Mouse (Mus musculus): ENCODE results near the gene Gkap1. TPM values are rescaled to one million over a fixed set of nuclear protein-coding genes. Genes with fewer than 3 reads are reported as not detected.

Gene Gkap1
- polyA plus RNA-seq, 1 experiment from 2014 or later, result 22.5 TPM

DNA sequence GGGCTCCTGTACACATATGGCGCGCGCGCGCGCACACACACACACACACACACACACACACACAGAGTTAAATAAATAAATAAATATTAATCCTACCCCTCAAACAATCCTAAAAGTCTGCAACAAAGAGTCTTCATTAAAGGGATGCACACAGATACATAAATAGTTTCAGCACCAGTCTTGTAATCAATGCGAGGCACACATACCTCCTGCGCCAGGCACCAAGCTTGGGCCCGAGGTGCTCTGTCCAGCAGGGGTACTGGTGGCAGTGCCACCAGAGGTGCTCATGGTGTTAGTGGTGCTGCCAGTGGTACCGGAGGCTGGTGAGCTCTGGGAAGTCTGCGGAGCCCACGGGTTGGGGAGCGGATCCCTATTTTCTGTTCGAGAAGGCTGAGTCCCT is 84.0 kb downstream of the Gkap1 start:
- DNase-seq (ENCODE audit: low spot score) (no peak), ATAC-seq (no peak)

DNA sequence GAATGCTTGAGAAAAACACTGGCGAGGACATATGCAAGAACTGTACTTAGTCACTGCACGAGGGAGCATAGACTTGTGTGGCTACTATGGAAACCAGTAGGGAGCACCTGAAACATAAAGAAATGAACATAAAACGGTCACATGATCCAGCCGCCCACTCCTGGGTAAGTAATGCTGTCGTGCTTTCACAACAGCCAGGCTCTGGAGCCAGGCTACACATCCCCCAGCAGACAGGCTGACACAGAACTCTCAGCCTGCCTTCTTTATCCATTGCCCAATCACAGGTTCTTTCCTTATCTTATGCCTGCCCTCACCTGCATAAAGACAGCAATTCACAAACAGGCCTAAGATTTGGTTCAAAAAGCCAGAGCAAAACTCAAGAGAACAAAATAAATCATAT is 86.0 kb downstream of the Gkap1 start:
- Histone ChIP-seq H3K9me3 (ENCODE audit: low read length) (no peaks in the 10 kb centered on the region), H3K4me1 (ENCODE audit: insufficient read depth, low read depth, low read length) (no peaks in the 10 kb centered on the region), H3K36me3 (ENCODE audit: insufficient read depth, low read length) (peaks cover 21% of the 10 kb centered on the region; the same call in 1 of the 2 replicates), H3K9ac (replicated peaks; ENCODE audit: low read depth) (no peak overlapping the region), H3K4me3 (ENCODE audit: low read depth, low read length) (no peak overlapping the region), H3K4me2 (replicated peaks; ENCODE audit: low read depth, low read length) (no peak overlapping the region), H3K27ac (ENCODE audit: low read length) (no peak overlapping the region), H3K27me3 (replicated peaks; ENCODE audit: insufficient read depth, low read length) (no peaks in the 10 kb centered on the region)
- peak; percentile 78 for ATAC-seq
- no peak for TF ChIP-seq CTCF (IDR thresholded peaks at IDR 0.05)
- TF ChIP-seq EP300 (IDR thresholded peaks at IDR 0.05), result no peak
- peak; percentile 31 for DNase-seq (ENCODE audit: low spot score)
- WGBS, result 63% methylated on average over 5 of the region's 5 CpGs

More for the DNA sequence above, 84.0 kb downstream of the Gkap1 start:
- Histone ChIP-seq H3K27ac (ENCODE audit: low read length) (no peak overlapping the region), H3K36me3 (ENCODE audit: insufficient read depth, low read length) (peaks cover 15% of the 10 kb centered on the region; the same call in 1 of the 2 replicates), H3K9ac (replicated peaks; ENCODE audit: low read depth) (no peak overlapping the region), H3K27me3 (replicated peaks; ENCODE audit: insufficient read depth, low read length) (no peaks in the 10 kb centered on the region), H3K4me2 (replicated peaks; ENCODE audit: low read depth, low read length) (no peak overlapping the region), H3K4me1 (ENCODE audit: insufficient read depth, low read depth, low read length) (no peaks in the 10 kb centered on the region), H3K9me3 (ENCODE audit: low read length) (no peaks in the 10 kb centered on the region), H3K4me3 (ENCODE audit: low read depth, low read length) (no peak overlapping the region)
- 97% methylated on average over 14 of the region's 14 CpGs for WGBS
- TF ChIP-seq EP300 (IDR thresholded peaks at IDR 0.05) (no peak), CTCF (IDR thresholded peaks at IDR 0.05) (no peak)

DNA sequence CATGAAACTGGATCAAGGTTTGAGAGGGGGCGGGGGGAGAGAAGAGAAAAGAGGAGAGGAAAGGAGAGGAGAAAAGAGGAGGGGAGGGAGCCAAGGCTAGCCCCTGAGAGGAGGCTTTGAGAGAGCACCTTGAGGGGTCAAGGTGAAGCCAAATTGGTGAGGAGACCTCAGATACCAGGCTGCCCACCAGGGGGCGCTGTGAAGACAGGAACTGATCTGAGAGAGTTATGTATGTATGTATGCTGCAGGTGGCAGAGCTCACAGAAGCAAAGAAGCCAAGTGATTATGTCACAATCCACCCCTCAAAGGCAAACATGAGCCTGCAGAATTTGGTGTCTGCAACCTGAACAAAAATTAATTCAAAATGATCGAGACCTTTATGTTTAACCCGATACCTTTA is 87.1 kb downstream of the Gkap1 start:
- Histone ChIP-seq H3K4me2 (replicated peaks; ENCODE audit: low read depth, low read length) (no peak overlapping the region), H3K4me3 (ENCODE audit: low read depth, low read length) (no peak overlapping the region), H3K9ac (replicated peaks; ENCODE audit: low read depth) (no peak overlapping the region), H3K27ac (ENCODE audit: low read length) (no peak overlapping the region), H3K27me3 (replicated peaks; ENCODE audit: insufficient read depth, low read length) (no peaks in the 10 kb centered on the region), H3K4me1 (ENCODE audit: insufficient read depth, low read depth, low read length) (no peaks in the 10 kb centered on the region), H3K9me3 (ENCODE audit: low read length) (no peaks in the 10 kb centered on the region), H3K36me3 (ENCODE audit: insufficient read depth, low read length) (peaks cover 21% of the 10 kb centered on the region; the same call in 1 of the 2 replicates)
- TF ChIP-seq EP300 (IDR thresholded peaks at IDR 0.05) (no peak), CTCF (IDR thresholded peaks at IDR 0.05) (peak; percentile 97)
- DNase-seq (ENCODE audit: low spot score) (peak; percentile 93), ATAC-seq (peak; percentile 77)
- WGBS, result 55% methylated on average over 4 of the region's 4 CpGs

DNA sequence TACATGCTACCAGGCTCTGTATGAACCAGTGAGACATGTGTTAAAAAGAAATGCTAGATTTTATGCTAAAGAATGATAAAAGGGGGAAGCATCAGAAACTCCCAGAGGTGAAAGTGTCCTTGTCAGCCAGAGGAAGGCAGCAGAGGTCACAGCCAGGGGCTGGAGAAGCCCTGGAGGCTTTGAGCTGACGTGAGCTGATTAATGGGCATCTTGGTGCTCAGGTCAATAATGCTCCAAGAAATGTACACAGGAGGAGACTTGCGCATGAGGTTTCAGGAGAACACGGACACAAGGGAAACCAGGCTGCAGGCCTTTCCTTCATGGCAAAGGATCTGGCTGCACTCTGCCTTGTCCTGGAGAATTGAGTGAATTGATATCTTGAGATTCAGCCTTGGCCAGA is 87.7 kb downstream of the Gkap1 start:
- no peak overlapping the region for H3K4me3 ChIP-seq (ENCODE audit: low read depth, low read length)
- DNase-seq (ENCODE audit: low spot score) (no peak), ATAC-seq (no peak)
- H3K27ac ChIP-seq (ENCODE audit: low read length), result no peak overlapping the region
- H3K36me3 ChIP-seq (ENCODE audit: insufficient read depth, low read length), result peaks cover 21% of the 10 kb centered on the region; the same call in 1 of the 2 replicates
- WGBS, result 94% methylated on average over 3 of the region's 3 CpGs
- no peak overlapping the region for H3K9ac ChIP-seq (replicated peaks; ENCODE audit: low read depth)
- no peaks in the 10 kb centered on the region for H3K4me1 ChIP-seq (ENCODE audit: insufficient read depth, low read depth, low read length)
- no peaks in the 10 kb centered on the region for H3K9me3 ChIP-seq (ENCODE audit: low read length)
- H3K27me3 ChIP-seq (replicated peaks; ENCODE audit: insufficient read depth, low read length), result no peaks in the 10 kb centered on the region
- H3K4me2 ChIP-seq (replicated peaks; ENCODE audit: low read depth, low read length), result no peak overlapping the region
- TF ChIP-seq CTCF (IDR thresholded peaks at IDR 0.05), result no peak
- no peak for TF ChIP-seq EP300 (IDR thresholded peaks at IDR 0.05)

DNA sequence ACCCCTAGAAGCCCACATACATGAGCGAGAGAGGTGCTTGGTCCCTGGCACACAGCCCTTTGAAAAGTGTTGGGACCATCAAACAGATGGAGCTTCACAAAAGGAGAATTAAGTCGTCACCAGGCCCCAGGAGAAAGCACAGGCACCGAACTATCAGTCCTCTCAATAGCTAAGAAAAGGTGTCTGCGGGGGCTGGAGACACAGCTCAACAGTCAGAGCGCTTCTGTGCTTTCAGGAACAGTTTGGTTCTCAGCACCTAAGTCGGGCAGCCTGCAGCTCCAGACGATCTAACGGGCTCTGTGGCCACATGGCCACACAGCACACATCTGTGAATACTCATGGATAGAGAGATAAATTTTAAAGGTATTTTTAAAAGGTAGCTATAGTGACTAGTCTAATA is 89.2 kb downstream of the Gkap1 start:
- no peak for ATAC-seq
- no peak for DNase-seq (ENCODE audit: low spot score)
- TF ChIP-seq EP300 (IDR thresholded peaks at IDR 0.05), result no peak
- TF ChIP-seq CTCF (IDR thresholded peaks at IDR 0.05), result no peak
- Histone ChIP-seq H3K27ac (ENCODE audit: low read length) (no peak overlapping the region), H3K9ac (replicated peaks; ENCODE audit: low read depth) (no peak overlapping the region), H3K27me3 (replicated peaks; ENCODE audit: insufficient read depth, low read length) (no peaks in the 10 kb centered on the region), H3K9me3 (ENCODE audit: low read length) (no peaks in the 10 kb centered on the region), H3K4me2 (replicated peaks; ENCODE audit: low read depth, low read length) (no peak overlapping the region), H3K4me3 (ENCODE audit: low read depth, low read length) (no peak overlapping the region), H3K4me1 (ENCODE audit: insufficient read depth, low read depth, low read length) (no peaks in the 10 kb centered on the region), H3K36me3 (ENCODE audit: insufficient read depth, low read length) (peaks cover 12% of the 10 kb centered on the region; the same call in 1 of the 2 replicates)
- WGBS, result 92% methylated on average over 8 of the region's 8 CpGs

DNA sequence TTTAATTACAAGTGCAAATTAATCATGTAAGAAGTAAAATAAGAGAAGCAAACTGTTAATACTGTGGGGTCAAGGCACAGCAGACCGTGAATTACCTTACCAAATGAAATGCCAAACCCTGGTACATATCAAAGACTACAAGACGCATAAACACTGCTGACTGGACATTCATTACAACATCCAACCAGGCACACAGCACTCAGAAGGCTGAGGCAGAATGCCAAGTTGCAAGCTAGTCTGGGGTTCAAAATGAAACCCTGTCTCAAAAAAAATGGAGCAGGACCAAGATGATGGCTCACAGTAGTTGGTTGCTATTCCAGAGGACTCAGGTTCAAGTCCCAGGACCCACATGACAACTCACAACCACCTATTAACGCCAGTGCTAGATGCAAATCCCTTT is 91.4 kb downstream of the Gkap1 start:
- DNase-seq (ENCODE audit: low spot score) (no peak), ATAC-seq (no peak)
- Histone ChIP-seq H3K27ac (ENCODE audit: low read length) (no peak overlapping the region), H3K9ac (replicated peaks; ENCODE audit: low read depth) (no peak overlapping the region), H3K4me2 (replicated peaks; ENCODE audit: low read depth, low read length) (no peak overlapping the region), H3K36me3 (ENCODE audit: insufficient read depth, low read length) (peaks cover 10% of the 10 kb centered on the region; the same call in 1 of the 2 replicates), H3K4me3 (ENCODE audit: low read depth, low read length) (no peak overlapping the region), H3K4me1 (ENCODE audit: insufficient read depth, low read depth, low read length) (no peaks in the 10 kb centered on the region), H3K27me3 (replicated peaks; ENCODE audit: insufficient read depth, low read length) (no peaks in the 10 kb centered on the region), H3K9me3 (ENCODE audit: low read length) (no peaks in the 10 kb centered on the region)
- WGBS, result 73% methylated on average over 3 of the region's 3 CpGs
- TF ChIP-seq EP300 (IDR thresholded peaks at IDR 0.05), result no peak
- no peak for TF ChIP-seq CTCF (IDR thresholded peaks at IDR 0.05)

Small RNA genes lying within 50 kb of the gene (microRNA-seq; reads per million reads assigned to microRNA genes)
- gene Mir6369, result not detected

Other genes starting within 250 kb of the Gkap1 start
- gene Klhl3, start 162.1 kb downstream of the Gkap1 start, polyA plus RNA-seq (2015; fragmentation: Nextera tagmentation; extraction: Ambion mirVana), result 2.7 and 3.9 TPM in 2 replicates
- 29.6 and 33.1 TPM in 2 replicates for gene Hnrnpa0, start 147.1 kb downstream of the Gkap1 start, polyA plus RNA-seq (2015; fragmentation: Nextera tagmentation; extraction: Ambion mirVana)
- 40.5 and 43.5 TPM in 2 replicates for gene Idnk, start 118.0 kb downstream of the Gkap1 start, polyA plus RNA-seq (2015; fragmentation: Nextera tagmentation; extraction: Ambion mirVana)
- 52.3 and 57.3 TPM in 2 replicates for gene Ubqln1, start 60.0 kb downstream of the Gkap1 start, polyA plus RNA-seq (2015; fragmentation: Nextera tagmentation; extraction: Ambion mirVana)
- 1.3 and 1.5 TPM in 2 replicates for gene Kif27, start 83.4 kb upstream of the Gkap1 start, polyA plus RNA-seq (2015; fragmentation: Nextera tagmentation; extraction: Ambion mirVana)
- 30.6 and 33.3 TPM in 2 replicates for gene 2210016F16Rik, start 109.5 kb upstream of the Gkap1 start, polyA plus RNA-seq (2015; fragmentation: Nextera tagmentation; extraction: Ambion mirVana)
- 15.5 and 17.5 TPM in 2 replicates for gene Rmi1, start 126.5 kb upstream of the Gkap1 start, polyA plus RNA-seq (2015; fragmentation: Nextera tagmentation; extraction: Ambion mirVana)
- gene Hnrnpk, start 127.6 kb upstream of the Gkap1 start, polyA plus RNA-seq (2015; fragmentation: Nextera tagmentation; extraction: Ambion mirVana), result 681 and 815 TPM in 2 replicates

All from lung, postnatal 0 days (tissue).